Mouse (Mus musculus): ENCODE data around the gene 0610010K14Rik. TPM values are rescaled to one million over a fixed set of nuclear protein-coding genes. Genes with fewer than 3 reads are reported as not detected.

The 0610010K14Rik gene
- polyA plus RNA-seq, 1 experiment from 2014 or later = 175 TPM

DNA sequence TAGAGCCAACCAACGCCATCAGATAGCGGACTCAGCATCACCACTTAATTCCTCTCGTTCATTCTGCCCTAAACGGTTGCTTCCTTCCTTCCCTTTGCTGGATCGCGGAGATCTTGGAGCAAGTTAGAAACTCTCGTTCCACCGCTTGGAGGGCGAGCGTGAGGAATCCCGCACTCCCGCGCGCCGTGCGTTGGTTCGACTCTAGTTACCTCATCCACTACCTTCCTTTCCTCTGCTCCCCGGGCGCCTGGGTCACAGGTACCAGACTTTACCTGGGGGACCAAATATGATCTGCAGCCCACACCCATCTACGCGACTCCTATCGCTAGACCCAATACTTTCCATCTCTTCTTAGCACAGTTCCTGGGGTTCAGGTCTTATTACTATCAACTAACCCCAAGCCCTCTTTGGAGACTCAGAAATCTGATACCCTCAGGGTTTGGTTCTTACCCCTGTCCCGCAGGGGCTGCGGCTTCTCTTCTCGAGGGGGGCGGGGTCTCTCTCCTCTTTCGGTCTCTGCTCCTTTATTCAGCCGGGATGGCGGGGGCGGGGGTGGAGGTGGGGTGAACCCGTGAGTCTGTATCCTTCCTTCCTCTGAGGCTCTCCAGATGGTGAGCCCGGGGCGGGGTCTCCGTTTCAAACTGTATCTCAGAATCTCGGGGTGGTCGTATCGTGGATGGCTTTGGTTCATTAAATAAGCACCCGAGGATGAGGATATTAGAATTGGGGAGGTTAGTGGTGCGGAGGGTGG lies 8.3 kb downstream of the 0610010K14Rik start, which contains the start of gene Bcl6b:
TSS of gene Bcl6b (minus strand) at position 539 of the 751 bp plus-strand sequence.
- Histone ChIP-seq H3K27ac (ENCODE audit: low read depth, low read length) (peak within 1 kb of the TSS; percentile 45), H3K4me2 (ENCODE audit: low read length) (peak within 1 kb of the TSS; percentile 63), H3K36me3 (ENCODE audit: control insufficient read depth, insufficient read depth, low read length) (no peaks in the 10 kb centered on the region), H3K4me1 (ENCODE audit: control insufficient read depth, insufficient read depth, low read depth, low read length) (peaks cover 25% of the 10 kb centered on the region), H3K27me3 (replicated peaks; ENCODE audit: control insufficient read depth, insufficient read depth, low read length) (peaks cover 18% of the 10 kb centered on the region), H3K9ac (ENCODE audit: low read depth, low read length) (peak within 1 kb of the TSS; percentile 52), H3K9me3 (ENCODE audit: control insufficient read depth, low read length) (no peaks in the 10 kb centered on the region), H3K4me3 (ENCODE audit: low read length) (peak within 1 kb of the TSS; percentile 37)
- WGBS = 3% methylated on average over 39 of the region's 39 CpGs
- ATAC-seq = no peak

DNA sequence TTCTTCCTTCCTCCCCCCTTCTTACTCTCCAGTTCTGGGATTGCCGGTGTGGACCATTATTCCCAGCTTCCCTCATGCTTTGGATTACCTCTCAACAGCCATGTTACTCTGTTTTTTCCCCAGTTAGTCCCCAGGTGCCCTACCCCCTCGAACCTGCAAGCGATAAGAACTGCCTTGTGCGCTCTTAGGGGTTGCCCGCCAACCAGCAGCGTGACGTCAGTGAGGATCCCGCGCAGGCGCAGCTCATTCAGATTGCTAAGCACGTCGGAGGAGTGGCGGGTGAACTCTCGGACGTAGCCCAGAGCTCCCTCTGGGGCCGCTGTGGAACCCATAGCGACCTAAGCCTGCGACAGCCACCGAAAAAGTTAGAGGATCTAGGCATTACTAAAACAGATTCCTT lies 8.9 kb downstream of the 0610010K14Rik start:
- Histone ChIP-seq H3K9me3 (ENCODE audit: control insufficient read depth, low read length) (no peaks in the 10 kb centered on the region), H3K4me2 (ENCODE audit: low read length) (peak overlapping the region; percentile 63), H3K27me3 (replicated peaks; ENCODE audit: control insufficient read depth, insufficient read depth, low read length) (peaks cover 19% of the 10 kb centered on the region), H3K4me3 (ENCODE audit: low read length) (peak overlapping the region; percentile 37), H3K9ac (ENCODE audit: low read depth, low read length) (peak overlapping the region; percentile 52), H3K36me3 (ENCODE audit: control insufficient read depth, insufficient read depth, low read length) (no peaks in the 10 kb centered on the region), H3K27ac (ENCODE audit: low read depth, low read length) (no peak overlapping the region), H3K4me1 (ENCODE audit: control insufficient read depth, insufficient read depth, low read depth, low read length) (peaks cover 25% of the 10 kb centered on the region)
- peak; percentile 54; the same call in 1 of the 2 replicates for ATAC-seq
- 2% methylated on average over 19 of the region's 19 CpGs for WGBS

DNA sequence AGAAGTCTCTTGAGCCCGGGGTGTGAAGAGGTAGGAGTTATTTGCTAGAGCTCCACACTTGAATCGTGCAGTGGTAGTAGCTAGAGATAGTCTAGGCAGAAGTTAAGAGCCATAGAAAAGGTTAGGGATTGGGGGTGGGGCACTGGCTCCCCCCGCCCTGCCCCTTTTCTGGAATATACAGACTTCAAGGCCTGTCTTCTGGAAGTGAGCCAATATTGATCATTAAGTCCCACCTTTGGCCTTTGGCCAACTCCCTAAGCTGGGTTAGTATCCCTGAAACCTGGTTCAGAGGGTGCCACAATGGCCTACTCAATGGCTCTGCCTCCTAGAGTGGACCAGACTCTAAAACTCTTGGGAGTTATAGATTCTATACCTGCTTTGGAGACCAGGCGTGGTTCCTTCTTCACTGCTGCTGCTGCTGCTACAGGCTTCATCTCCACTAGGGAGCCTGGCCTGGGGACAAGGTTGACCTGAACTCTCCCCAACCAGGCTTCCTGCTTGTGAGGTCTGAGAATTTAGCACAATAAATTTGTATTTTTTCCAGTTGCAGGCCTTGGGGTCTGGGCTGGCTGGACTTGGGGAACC lies 10.0 kb downstream of the 0610010K14Rik start:
- ATAC-seq = no peak
- no peak overlapping the region for H3K9ac ChIP-seq (ENCODE audit: low read depth, low read length)
- H3K27me3 ChIP-seq (replicated peaks; ENCODE audit: control insufficient read depth, insufficient read depth, low read length) = peaks cover 21% of the 10 kb centered on the region
- no peak overlapping the region for H3K4me3 ChIP-seq (ENCODE audit: low read length)
- H3K36me3 ChIP-seq (ENCODE audit: control insufficient read depth, insufficient read depth, low read length) = no peaks in the 10 kb centered on the region
- peaks cover 23% of the 10 kb centered on the region for H3K4me1 ChIP-seq (ENCODE audit: control insufficient read depth, insufficient read depth, low read depth, low read length)
- WGBS = 90% methylated on average over 4 of the region's 4 CpGs
- H3K9me3 ChIP-seq (ENCODE audit: control insufficient read depth, low read length) = no peaks in the 10 kb centered on the region
- H3K4me2 ChIP-seq (ENCODE audit: low read length) = peak overlapping the region; percentile 63
- no peak overlapping the region for H3K27ac ChIP-seq (ENCODE audit: low read depth, low read length)

DNA sequence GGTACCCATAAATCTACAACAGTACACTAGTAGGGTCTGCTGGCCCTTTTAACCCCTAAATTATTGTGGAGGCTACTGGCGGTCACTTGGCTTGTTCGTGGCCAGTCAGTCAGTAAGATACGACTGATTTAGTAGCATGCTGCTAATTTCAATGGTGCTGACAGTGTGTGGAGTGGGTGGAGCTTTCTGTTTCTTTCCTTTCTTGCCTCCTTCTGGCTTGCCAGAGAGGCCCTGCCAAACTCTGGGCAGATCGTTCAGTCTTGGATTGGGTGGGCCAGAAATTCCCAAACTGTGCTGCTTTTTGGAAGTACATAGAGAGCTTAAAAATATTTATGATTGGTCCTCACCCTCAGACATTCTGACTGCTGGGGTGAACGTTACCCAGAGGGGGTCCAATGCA lies 10.6 kb downstream of the 0610010K14Rik start:
- no peak for ATAC-seq
- WGBS = 37% methylated on average over 5 of the region's 5 CpGs
- Histone ChIP-seq H3K27me3 (replicated peaks; ENCODE audit: control insufficient read depth, insufficient read depth, low read length) (peaks cover 21% of the 10 kb centered on the region), H3K4me3 (ENCODE audit: low read length) (peak overlapping the region; percentile 34), H3K36me3 (ENCODE audit: control insufficient read depth, insufficient read depth, low read length) (no peaks in the 10 kb centered on the region), H3K9ac (ENCODE audit: low read depth, low read length) (no peak overlapping the region), H3K4me2 (ENCODE audit: low read length) (peak overlapping the region; percentile 62), H3K27ac (ENCODE audit: low read depth, low read length) (no peak overlapping the region), H3K4me1 (ENCODE audit: control insufficient read depth, insufficient read depth, low read depth, low read length) (peaks cover 26% of the 10 kb centered on the region), H3K9me3 (ENCODE audit: control insufficient read depth, low read length) (no peaks in the 10 kb centered on the region)

DNA sequence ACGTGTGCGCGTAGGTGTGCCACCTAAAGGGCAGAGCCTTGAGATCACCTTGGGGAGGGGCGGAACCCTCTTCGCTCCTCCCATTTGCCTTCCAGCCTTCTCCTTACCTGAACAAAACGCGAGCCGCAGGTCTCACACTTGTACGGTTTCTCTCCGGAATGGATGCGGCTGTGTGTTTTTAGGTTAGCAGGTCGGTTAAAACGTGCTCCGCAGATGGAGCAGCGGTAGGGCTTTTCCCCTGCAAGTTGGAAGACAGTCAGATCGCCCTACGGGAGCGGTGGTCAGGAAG lies 11.2 kb downstream of the 0610010K14Rik start:
- ATAC-seq = no peak; the same call in 1 of the 2 replicates
- H3K4me2 ChIP-seq (ENCODE audit: low read length) = peak overlapping the region; percentile 62
- peaks cover 21% of the 10 kb centered on the region for H3K27me3 ChIP-seq (replicated peaks; ENCODE audit: control insufficient read depth, insufficient read depth, low read length)
- 12% methylated on average over 18 of the region's 18 CpGs for WGBS
- H3K4me1 ChIP-seq (ENCODE audit: control insufficient read depth, insufficient read depth, low read depth, low read length) = peaks cover 31% of the 10 kb centered on the region
- peak overlapping the region; percentile 34 for H3K4me3 ChIP-seq (ENCODE audit: low read length)
- H3K36me3 ChIP-seq (ENCODE audit: control insufficient read depth, insufficient read depth, low read length) = no peaks in the 10 kb centered on the region
- H3K27ac ChIP-seq (ENCODE audit: low read depth, low read length) = no peak overlapping the region
- peak overlapping the region; percentile 55 for H3K9ac ChIP-seq (ENCODE audit: low read depth, low read length)
- H3K9me3 ChIP-seq (ENCODE audit: control insufficient read depth, low read length) = no peaks in the 10 kb centered on the region

DNA sequence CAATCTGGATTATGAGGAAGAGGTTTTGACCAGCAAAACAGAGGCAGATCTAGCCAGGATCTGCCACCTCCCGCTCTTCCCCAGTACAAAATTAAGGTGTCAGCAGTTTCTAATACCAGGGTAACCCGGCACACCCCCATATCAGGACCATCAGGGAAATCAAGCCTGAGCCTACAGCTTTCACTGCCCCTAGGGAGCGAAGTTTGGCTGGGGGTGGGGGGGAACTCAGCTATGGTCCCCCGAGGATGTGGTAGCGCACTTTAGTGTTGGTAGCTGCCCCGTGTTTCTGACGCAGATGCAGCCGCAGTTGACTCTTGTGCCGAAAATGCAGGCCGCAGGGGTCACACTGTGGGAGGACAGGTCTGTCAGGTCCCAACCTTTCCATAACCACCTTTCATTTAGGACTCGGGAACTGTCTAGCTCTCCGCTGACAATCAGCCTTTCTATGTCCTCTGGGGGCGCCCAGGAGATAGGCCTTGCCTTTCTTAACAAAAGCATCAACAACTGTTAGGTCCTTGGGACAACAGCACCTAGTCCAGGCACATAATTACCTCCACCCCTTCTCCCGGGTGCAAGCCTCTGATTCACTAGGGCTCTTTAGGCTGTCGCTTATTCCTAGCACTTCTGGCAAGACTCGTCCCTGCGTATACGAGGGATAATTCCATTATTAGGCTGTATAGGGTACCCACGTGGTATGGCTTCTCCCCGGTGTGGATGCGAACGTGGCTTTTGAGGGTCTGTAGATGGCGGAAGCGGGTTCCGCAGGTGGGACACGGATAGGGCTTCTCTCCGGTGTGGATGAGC lies 11.7 kb downstream of the 0610010K14Rik start:
- Histone ChIP-seq H3K4me3 (ENCODE audit: low read length) (peak overlapping the region; percentile 34), H3K9me3 (ENCODE audit: control insufficient read depth, low read length) (no peaks in the 10 kb centered on the region), H3K4me1 (ENCODE audit: control insufficient read depth, insufficient read depth, low read depth, low read length) (peaks cover 31% of the 10 kb centered on the region), H3K27me3 (replicated peaks; ENCODE audit: control insufficient read depth, insufficient read depth, low read length) (peaks cover 21% of the 10 kb centered on the region), H3K27ac (ENCODE audit: low read depth, low read length) (0 out of 2 replicates have a peak overlapping the region, but pooled peaks have one; percentile 14), H3K36me3 (ENCODE audit: control insufficient read depth, insufficient read depth, low read length) (no peaks in the 10 kb centered on the region), H3K9ac (ENCODE audit: low read depth, low read length) (peak overlapping the region; percentile 55), H3K4me2 (ENCODE audit: low read length) (peak overlapping the region; percentile 62)
- ATAC-seq = peak; percentile 41
- 22% methylated on average over 27 of the region's 27 CpGs for WGBS

DNA sequence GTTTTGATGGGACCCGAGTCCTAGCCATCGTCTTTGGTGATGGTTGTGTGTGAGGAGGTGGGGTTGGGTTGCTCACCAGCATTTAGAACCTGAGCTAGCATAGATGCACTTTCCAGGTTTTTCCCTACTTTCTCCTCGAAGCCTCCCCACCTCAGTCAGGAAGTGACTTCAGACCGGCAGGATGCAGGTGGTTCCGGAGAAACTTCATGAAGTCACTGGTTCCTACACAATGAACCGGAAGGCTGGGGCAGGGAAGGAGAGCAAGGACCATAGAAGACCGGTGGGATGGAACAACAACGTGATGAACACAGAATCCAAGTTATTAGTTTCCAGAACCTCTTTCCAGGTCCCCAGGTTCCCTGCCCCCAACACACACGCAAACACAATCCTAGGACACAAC lies 14.0 kb downstream of the 0610010K14Rik start:
- no peaks in the 10 kb centered on the region for H3K9me3 ChIP-seq (ENCODE audit: control insufficient read depth, low read length)
- H3K4me2 ChIP-seq (ENCODE audit: low read length) = no peak overlapping the region
- no peak overlapping the region for H3K27ac ChIP-seq (ENCODE audit: low read depth, low read length)
- no peaks in the 10 kb centered on the region for H3K36me3 ChIP-seq (ENCODE audit: control insufficient read depth, insufficient read depth, low read length)
- no peak for ATAC-seq
- H3K4me3 ChIP-seq (ENCODE audit: low read length) = no peak overlapping the region
- H3K27me3 ChIP-seq (replicated peaks; ENCODE audit: control insufficient read depth, insufficient read depth, low read length) = peaks cover 15% of the 10 kb centered on the region
- peaks cover 34% of the 10 kb centered on the region for H3K4me1 ChIP-seq (ENCODE audit: control insufficient read depth, insufficient read depth, low read depth, low read length)
- WGBS = 86% methylated on average over 9 of the region's 9 CpGs
- H3K9ac ChIP-seq (ENCODE audit: low read depth, low read length) = no peak overlapping the region

DNA sequence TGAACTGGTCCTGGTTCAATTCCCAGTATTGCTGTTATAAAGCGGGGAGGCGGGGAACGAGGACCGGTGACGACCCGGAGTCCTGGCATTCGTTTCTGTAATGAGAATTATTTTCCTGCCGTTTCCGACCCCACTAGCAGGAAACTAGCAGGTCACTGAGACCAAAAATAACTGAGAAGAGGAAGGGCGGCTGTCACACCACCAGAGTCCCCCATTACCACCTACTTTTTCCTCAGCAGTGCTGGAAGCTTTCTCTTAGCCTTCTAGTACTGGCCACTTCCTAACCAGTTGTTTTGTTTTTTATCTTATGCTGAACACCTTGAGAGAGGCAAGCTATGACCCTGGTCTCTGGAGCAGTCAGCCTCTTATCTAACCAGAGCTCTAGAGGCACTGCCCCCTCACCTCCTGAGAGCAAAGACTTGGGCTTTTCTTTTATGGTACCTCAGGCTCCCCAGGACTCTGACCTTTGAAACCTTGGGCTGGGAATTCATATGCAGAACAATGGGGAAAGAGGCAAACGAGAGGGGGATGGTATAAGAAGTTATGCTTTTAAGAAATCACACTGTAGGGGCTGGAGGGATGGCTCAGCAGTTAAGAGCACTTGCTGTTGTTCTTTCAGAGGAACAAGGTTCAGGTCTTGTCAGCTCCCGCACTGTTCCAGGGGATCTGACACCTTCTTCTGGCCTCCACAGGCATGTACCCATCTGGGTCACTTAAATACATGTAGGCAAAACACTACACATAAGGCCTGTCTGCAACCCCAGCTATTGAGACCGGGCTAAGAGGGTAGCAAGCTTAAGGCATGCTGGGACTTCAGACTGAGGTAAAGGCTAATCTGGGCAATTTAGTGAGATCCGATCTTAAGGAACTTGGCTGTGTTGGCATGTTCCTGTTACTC lies 15.9 kb downstream of the 0610010K14Rik start:
- H3K4me3 ChIP-seq (ENCODE audit: low read length) = peak overlapping the region; percentile 48
- peak overlapping the region; percentile 85 for H3K27ac ChIP-seq (ENCODE audit: low read depth, low read length)
- H3K9me3 ChIP-seq (ENCODE audit: control insufficient read depth, low read length) = no peaks in the 10 kb centered on the region
- peak overlapping the region; percentile 81 for H3K9ac ChIP-seq (ENCODE audit: low read depth, low read length)
- H3K36me3 ChIP-seq (ENCODE audit: control insufficient read depth, insufficient read depth, low read length) = no peaks in the 10 kb centered on the region
- whole genome bisulfite sequencing = 8% methylated on average over 14 of the region's 14 CpGs
- H3K4me2 ChIP-seq (ENCODE audit: low read length) = peak overlapping the region; percentile 62
- peaks cover 4% of the 10 kb centered on the region; the same call in 1 of the 2 replicates for H3K27me3 ChIP-seq (replicated peaks; ENCODE audit: control insufficient read depth, insufficient read depth, low read length)
- peaks cover 34% of the 10 kb centered on the region for H3K4me1 ChIP-seq (ENCODE audit: control insufficient read depth, insufficient read depth, low read depth, low read length)
- no peak for ATAC-seq
